Mouse (Mus musculus): ENCODE data around the gene Zfhx3.

Gene Zfhx3

GRCm38 (mm10) chr8:108909035-108909434 lies 966.6 kb downstream of the Zfhx3 start:
- no peak for DNase-seq (ENCODE audit: extremely low spot score, low read depth, low spot score)

- DNase-seq (ENCODE audit: extremely low spot score, low read depth, low spot score): no peak
These were observed 967.0 kb downstream of the Zfhx3 start for GRCm38 (mm10) chr8:108909455-108909854.

DNA sequence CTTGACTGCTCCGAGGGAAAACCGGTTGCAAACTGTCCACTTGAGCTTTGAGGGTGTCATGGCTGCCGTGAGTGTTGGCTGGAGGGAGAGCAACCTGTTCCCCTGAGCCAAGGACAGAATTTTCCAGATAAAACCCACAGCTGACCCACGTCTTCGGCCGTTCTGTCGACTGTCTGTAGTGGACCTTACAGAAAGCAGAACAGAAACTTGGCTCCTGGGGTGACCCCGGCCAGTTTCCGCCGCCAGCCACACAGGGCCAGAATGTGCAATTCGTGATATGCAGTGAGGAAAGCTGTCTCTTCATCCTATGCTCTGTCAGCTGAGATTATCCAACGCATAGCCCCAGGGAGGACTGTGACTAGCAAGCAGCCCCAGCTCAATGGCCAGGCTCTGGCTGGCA lies 968.4 kb downstream of the Zfhx3 start:
- no peak for DNase-seq (ENCODE audit: extremely low spot score, low read depth, low spot score)

- peak; percentile 73 for DNase-seq (ENCODE audit: extremely low spot score, low read depth, low spot score)
These were observed 969.1 kb downstream of the Zfhx3 start for GRCm38 (mm10) chr8:108911511-108911910.

DNA sequence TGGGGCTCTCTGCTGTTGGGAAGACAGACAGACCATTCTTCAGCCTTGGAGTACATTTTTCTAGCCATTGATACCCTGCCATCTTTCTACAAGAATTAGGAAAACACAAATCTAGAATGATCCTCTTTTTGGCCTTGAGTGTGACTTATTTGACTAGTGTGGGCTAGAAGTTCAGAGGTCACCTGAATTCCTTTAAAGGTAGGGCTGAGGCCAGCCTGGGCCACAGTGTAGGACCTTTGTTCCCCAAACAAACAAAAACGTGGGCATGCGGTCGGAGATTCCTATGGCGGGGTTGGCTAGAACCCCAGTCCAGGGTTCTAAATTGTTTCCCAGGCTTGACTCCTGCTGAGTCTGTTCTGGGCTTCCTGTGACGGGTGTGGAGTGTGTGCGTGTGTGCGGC lies 970.6 kb downstream of the Zfhx3 start:
- DNase-seq (ENCODE audit: extremely low spot score, low read depth, low spot score): no peak

DNA sequence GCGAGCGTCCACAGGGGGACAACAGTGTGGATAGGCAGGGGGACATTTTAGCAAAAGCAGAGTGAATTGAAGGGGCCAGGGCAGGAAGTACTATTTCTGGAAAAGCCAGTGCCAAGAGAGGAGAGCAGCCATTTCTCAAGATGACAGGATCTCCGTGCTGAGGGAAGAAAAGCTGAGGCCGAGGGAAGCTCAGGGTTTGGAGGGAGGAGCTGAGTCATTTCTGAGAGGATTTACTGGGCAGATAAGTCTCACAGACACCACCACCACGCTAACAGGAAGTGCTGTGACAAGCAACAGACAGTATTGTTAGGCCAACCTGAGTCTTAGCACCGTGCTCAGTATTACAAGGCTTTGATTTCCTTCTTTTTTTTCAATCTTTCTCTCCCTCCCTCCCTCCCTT lies 973.0 kb downstream of the Zfhx3 start:
- DNase-seq (ENCODE audit: extremely low spot score, low read depth, low spot score): no peak

GRCm38 (mm10) chr8:108915876-108916275 lies 973.4 kb downstream of the Zfhx3 start:
- DNase-seq (ENCODE audit: extremely low spot score, low read depth, low spot score): no peak

DNA sequence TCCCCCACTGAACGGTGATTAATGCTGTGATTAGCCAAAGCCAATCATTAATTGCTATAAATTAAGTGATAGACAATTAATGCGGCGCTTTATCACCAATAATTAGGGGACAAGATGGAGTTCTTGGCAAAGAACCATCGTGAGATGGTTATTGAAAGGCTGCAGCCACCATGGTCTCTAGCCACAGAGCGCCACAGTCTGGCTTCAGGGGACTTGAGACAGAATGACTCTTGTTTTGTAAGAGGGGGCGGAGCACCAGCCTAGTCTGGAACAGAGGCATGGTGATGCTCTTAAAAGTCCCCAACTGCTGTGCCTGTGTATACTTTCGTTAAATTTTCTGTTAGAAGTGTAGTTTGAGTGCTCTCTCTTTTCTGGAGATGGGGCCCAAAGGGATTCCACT lies 977.7 kb downstream of the Zfhx3 start:
- DNase-seq (ENCODE audit: extremely low spot score, low read depth, low spot score): no peak

DNA sequence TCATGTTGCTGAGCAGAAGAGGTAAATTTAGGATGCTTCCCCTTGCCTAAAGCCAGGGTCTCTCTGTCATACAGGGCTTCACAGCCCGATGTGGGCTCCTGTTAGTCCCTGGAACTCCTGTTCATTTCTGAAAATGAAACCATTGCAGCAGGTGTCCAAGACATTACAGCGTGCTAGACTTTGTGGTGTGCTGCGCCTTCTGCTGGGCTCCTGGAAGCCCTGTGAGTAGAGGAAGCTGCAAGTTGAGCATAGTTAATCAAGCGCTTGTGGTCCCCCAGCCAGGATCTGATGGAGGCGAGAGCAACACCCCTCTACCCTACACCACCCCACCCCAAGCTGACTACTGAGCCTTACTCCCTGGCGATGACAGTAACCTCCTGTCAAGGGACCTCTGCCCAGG lies 980.7 kb downstream of the Zfhx3 start:
- no peak for DNase-seq (ENCODE audit: extremely low spot score, low read depth, low spot score)

- no peak for DNase-seq (ENCODE audit: extremely low spot score, low read depth, low spot score)
These were observed 982.1 kb downstream of the Zfhx3 start for GRCm38 (mm10) chr8:108924526-108924925.

DNA sequence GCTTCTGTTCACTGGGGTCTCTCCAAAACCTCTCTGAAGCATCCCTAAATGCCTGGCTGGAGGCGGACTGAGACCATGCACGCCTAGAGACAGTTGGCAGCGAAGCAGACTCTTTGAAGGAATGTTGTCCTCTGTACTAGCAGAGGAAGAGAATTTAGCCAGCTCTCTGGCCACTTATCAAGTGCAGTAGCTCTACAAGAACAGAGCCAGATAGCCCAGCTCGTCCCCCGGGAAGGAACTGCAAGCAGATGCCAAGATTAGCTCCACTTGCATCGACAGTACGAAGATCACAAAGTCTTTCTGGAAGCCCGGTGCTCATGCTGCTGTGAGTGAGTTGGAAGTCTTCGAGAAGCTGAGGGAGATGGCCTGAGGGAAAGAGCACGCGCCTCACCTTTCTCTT lies 983.7 kb downstream of the Zfhx3 start:
- DNase-seq (ENCODE audit: extremely low spot score, low read depth, low spot score): no peak

DNA sequence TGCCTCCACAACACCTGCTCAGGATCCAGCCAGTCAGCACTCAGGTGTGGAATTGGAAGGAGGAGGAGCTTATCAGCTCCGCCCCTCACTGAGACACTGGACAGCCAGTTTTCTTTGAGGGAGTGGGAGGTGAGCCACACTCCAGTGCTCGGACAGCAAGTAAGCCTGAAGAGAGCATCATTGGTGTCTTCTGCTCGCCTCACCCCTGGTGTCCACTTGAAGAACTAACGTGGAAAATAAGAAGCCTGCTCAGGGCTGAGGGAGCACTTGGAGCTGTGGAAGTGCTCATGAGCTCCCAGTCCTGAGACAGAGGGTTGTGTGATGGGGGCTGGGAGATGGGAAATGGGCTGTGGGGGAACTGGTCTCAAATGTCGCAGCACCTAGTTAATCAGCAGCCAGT lies 988.2 kb downstream of the Zfhx3 start:
- DNase-seq (ENCODE audit: extremely low spot score, low read depth, low spot score): no peak

DNA sequence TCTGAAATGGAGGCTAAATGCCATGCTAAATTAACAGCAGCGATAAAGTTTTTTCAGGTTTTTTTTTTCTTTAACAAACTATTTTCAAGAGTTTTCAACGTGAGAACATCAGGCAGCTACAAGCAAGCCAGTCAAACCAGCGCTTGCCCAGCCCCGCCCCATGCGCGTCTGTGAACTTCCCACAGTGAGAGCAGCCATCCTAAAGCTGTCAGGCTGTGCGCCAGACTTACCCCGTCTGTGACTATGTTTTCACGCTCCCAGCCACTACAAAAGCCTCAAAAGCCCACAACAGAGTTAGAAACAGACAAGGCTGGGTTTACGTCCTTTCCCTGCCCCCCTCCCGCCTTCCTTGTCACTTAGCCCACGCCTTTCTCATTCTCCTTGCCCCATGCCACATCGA lies 989.4 kb downstream of the Zfhx3 start:
- no peak for DNase-seq (ENCODE audit: extremely low spot score, low read depth, low spot score)

DNA sequence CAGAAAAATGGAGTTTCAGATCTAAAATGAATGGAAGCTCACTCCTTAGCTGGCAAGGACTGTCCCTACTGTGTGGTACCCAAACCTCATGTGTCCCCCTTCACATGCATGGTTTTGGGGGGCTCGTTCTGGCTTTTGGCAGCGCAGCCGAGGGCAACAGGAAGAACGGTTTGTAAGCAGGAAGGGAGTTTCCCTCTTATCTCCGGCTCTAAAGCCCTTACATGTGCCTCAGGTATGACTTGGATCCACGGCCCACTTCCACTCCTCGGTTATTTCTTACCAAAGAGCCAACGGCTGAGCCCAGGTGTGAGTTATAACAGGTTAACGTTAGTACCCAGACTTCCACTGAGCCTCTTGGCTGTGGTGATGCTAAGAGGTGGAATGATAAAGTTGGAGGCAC lies 990.3 kb downstream of the Zfhx3 start:
- DNase-seq (ENCODE audit: extremely low spot score, low read depth, low spot score): no peak

DNA sequence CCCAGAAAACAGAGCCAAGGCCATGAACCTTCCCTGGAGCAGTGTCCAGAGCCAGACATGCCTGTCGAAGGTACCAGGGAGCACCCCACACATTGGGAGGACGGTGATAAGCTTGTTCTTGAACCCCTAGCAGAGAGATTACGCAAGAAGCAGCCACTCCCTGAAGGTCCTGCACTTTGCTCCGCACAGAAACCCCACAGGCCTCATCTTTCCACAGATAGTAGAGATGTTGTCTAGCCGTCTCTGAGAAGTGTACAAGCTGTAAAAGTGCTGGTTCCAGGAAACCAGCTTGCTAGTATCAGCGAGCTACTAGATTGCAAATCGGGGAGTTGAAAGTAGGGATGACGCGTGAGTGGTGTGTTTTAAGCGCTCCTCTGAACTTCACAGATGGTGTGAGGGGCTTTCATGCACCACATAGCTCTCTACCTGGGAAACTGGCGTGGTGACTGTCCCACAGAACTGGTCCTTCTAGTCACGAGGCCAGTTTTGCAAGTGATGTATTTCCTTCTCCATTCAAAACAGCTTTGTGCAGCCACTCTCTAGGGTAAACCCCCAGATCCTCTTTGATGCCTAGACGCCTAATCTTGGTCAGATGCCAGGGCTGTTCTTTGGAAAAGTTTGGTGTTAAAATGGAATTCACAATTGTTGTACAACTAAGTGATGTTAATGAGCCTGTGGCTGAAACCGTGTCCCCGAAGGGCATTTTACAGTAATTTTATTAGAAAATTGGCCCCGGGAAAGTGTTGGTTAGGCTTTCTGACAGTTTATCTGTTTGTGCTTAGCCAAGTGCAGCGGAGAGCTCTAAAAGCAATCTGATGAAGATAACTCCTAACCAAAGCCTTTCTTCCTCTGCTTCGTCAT lies 993.6 kb downstream of the Zfhx3 start:
- DNase-seq (ENCODE audit: extremely low spot score, low read depth, low spot score): no peak

DNA sequence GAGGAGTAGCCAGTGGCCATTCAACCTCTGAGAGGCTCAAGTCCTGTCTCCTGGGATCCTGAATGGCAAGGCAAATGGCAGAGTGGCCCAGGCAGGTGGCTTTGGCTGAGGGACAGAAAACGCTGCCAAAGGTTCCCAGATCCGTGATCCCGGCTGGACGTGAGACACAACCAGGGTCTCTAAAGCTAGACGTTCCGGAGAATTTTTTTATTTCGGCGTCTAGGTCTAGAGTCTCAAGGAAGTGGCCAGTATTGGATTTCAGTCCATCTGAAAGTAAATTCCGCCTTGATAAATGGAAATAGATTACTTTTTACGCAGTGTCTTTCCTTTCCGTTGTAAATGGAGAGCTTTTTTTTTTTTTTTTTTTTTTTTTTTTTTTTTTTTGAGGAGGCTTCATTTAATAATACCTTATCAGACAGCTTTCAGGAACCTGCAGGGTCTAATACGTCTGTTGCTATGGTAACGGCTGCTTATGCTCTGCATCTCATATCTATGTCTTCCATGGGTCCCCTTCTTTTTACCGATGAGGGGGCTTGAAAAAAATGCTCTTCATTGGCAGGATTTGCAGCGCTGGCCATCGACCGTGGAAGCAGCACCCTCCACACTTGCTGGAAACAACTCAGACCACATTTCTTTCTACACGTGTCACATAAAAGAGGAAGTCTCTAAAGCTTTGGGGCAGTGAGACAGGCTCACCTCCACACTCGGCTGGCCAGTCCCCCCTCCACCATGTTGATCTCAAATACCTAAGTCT lies 994.4 kb downstream of the Zfhx3 start:
- no peak for DNase-seq (ENCODE audit: extremely low spot score, low read depth, low spot score)

DNA sequence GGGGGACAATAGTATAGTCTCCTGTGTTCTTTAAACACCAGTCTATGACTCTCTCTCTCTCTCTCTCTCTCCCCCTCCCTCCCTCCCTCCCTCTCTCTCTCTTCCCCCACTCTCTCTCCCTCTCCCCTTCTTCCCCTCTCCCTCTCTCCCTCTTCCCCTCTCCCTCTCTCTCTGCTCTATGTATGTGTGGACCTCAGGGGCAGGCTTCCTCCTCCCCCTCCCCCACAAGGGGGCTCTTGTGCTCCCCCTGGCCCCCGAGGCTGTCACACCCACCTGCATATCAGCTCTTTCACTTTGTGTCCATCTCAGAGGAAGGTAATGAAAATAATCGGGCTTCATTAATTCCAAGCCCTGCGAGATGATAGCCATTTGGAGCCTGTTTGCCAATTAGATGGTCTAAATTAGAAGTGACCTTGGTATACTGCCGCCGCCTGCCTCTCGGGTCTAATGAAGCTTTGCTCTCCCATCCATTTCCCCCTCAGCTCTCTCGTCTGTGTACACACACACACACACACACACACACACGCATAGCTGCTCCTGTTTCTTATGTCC lies 995.5 kb downstream of the Zfhx3 start:
- no peak for DNase-seq (ENCODE audit: extremely low spot score, low read depth, low spot score)

- DNase-seq (ENCODE audit: extremely low spot score, low read depth, low spot score): no peak
These were observed 1000.2 kb downstream of the Zfhx3 start for GRCm38 (mm10) chr8:108942686-108943085.

DNA sequence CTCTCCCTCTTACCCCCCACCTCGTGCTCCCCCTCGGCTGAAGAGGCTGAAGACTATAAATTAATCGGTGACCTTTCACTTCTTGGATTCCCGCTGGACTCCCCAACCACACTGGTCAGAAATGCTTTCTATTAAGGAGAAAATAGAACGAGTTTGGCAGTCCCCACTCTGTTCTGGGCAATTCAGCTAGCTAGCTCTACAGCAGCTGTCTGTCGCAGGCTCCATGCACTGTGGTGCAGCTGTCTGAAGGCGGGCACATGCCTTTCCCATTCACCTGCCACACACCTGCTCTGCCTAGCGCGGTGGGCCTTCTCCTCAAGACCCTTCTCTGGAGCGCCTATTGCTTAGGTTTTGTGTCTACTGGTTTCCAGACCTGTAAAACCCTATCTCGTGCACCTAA lies 1000.7 kb downstream of the Zfhx3 start:
- DNase-seq (ENCODE audit: extremely low spot score, low read depth, low spot score): no peak

DNA sequence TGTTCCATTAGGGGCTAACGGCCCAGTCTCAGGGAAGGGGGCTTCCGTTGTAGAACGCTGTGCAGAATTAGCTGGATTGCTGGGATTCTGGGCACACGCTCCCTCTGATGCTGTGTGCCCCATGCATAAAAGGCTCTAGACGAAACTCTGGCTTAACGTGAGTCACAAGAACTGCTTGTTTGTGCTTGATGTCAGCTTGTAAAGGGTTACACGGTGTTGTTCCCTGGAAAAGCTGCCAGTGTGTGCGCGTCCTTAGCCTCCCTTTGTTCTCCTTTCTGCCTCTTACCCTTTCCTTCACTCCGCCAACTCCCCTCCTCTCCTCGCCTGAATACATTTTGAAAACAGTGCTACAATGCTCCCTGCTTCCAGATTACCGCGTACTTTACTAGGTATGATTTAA lies 1001.9 kb downstream of the Zfhx3 start:
- no peak for DNase-seq (ENCODE audit: extremely low spot score, low read depth, low spot score)

GRCm38 (mm10) chr8:108950311-108950710 lies 1007.9 kb downstream of the Zfhx3 start:
- no peak for DNase-seq (ENCODE audit: extremely low spot score, low read depth, low spot score)

DNA sequence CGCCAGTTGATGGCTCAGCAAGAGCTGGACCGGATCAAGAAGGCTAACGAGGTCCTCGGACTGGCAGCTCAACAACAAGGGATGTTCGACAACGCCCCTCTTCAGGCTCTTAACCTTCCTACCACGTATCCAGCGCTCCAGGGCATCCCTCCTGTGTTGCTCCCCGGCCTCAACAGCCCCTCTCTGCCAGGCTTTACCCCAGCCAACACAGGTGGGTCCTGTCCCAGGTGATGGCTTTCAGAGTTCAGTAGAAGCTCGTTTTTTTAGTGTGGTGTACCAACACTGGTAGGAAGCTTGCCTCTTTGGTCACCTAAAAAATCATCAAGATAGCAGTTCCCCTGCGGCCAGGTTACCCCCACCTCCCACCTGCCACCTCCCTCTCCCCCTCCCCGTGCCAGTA lies 1009.1 kb downstream of the Zfhx3 start:
- DNase-seq (ENCODE audit: extremely low spot score, low read depth, low spot score): no peak
